Mouse (Mus musculus): ENCODE data around the gene Mctp2. TPM values are rescaled to one million over a fixed set of nuclear protein-coding genes. Genes with fewer than 3 reads are reported as not detected.
"Not testable (repeated sequence)": the region's sequence is repeated elsewhere in the genome, so short reads cannot be mapped to it uniquely, and the experiment has no call there.

The Mctp2 gene
- polyA plus RNA-seq, 1 experiment: not detected

- no peaks in the 10 kb centered on the region for H3K4me1 ChIP-seq (ENCODE audit: control insufficient read depth)
- no peaks in the 10 kb centered on the region for H3K36me3 ChIP-seq (ENCODE audit: control insufficient read depth)
- no peak overlapping the region for H3K4me3 ChIP-seq (replicated peaks)
- no peaks in the 10 kb centered on the region for H3K9me3 ChIP-seq (ENCODE audit: control insufficient read depth, low read length)
- TF ChIP-seq GATA1 (IDR thresholded peaks at IDR 0.05; ENCODE audit: low read length): no peak
- no peak for TF ChIP-seq TAL1 (IDR thresholded peaks at IDR 0.05; ENCODE audit: low read length)
- no peaks in the 10 kb centered on the region for H3K27me3 ChIP-seq (ENCODE audit: control insufficient read depth)
Observed at GRCm38 (mm10) chr7:72293784-72294538, 12.4 kb downstream of the Mctp2 start.

- TF ChIP-seq TAL1 (IDR thresholded peaks at IDR 0.05; ENCODE audit: low read length) (no peak), GATA1 (IDR thresholded peaks at IDR 0.05; ENCODE audit: low read length) (no peak)
- H3K9me3 ChIP-seq (ENCODE audit: control insufficient read depth, low read length): no peaks in the 10 kb centered on the region
- H3K4me1 ChIP-seq (ENCODE audit: control insufficient read depth): no peaks in the 10 kb centered on the region
Observed at GRCm38 (mm10) chr7:72292232-72292913, 14.0 kb downstream of the Mctp2 start.

GRCm38 (mm10) chr7:72280721-72281120, 25.7 kb downstream of the Mctp2 start:
- Histone ChIP-seq H3K36me3 (ENCODE audit: control insufficient read depth) (no peaks in the 10 kb centered on the region), H3K9me3 (ENCODE audit: control insufficient read depth, low read length) (no peaks in the 10 kb centered on the region), H3K4me3 (replicated peaks) (no peak overlapping the region), H3K4me1 (ENCODE audit: control insufficient read depth) (no peaks in the 10 kb centered on the region), H3K27me3 (ENCODE audit: control insufficient read depth) (no peaks in the 10 kb centered on the region)
- TF ChIP-seq TAL1 (IDR thresholded peaks at IDR 0.05; ENCODE audit: low read length): no peak
- no peak for TF ChIP-seq GATA1 (IDR thresholded peaks at IDR 0.05; ENCODE audit: low read length)

More at GRCm38 (mm10) chr7:72292232-72292913, 14.0 kb downstream of the Mctp2 start:
- no peaks in the 10 kb centered on the region for H3K27me3 ChIP-seq (ENCODE audit: control insufficient read depth)
- no peaks in the 10 kb centered on the region for H3K36me3 ChIP-seq (ENCODE audit: control insufficient read depth)
- no peak overlapping the region for H3K4me3 ChIP-seq (replicated peaks)

- Histone ChIP-seq H3K4me3 (replicated peaks) (no peak overlapping the region), H3K4me1 (ENCODE audit: control insufficient read depth) (no peaks in the 10 kb centered on the region), H3K27me3 (ENCODE audit: control insufficient read depth) (no peaks in the 10 kb centered on the region), H3K36me3 (ENCODE audit: control insufficient read depth) (no peaks in the 10 kb centered on the region), H3K9me3 (ENCODE audit: control insufficient read depth, low read length) (no peaks in the 10 kb centered on the region)
- TF ChIP-seq GATA1 (IDR thresholded peaks at IDR 0.05; ENCODE audit: low read length): no peak
- no peak for TF ChIP-seq TAL1 (IDR thresholded peaks at IDR 0.05; ENCODE audit: low read length)
Observed at GRCm38 (mm10) chr7:72278412-72278811, 28.0 kb downstream of the Mctp2 start.

- Histone ChIP-seq H3K4me3 (replicated peaks) (no peak overlapping the region), H3K36me3 (ENCODE audit: control insufficient read depth) (no peaks in the 10 kb centered on the region), H3K27me3 (ENCODE audit: control insufficient read depth) (no peaks in the 10 kb centered on the region), H3K4me1 (ENCODE audit: control insufficient read depth) (no peaks in the 10 kb centered on the region), H3K9me3 (ENCODE audit: control insufficient read depth, low read length) (no peaks in the 10 kb centered on the region)
- no peak for TF ChIP-seq TAL1 (IDR thresholded peaks at IDR 0.05; ENCODE audit: low read length)
Observed at GRCm38 (mm10) chr7:72275513-72275912, 30.9 kb downstream of the Mctp2 start.

GRCm38 (mm10) chr7:72271546-72271945, 34.9 kb downstream of the Mctp2 start:
- no peaks in the 10 kb centered on the region for H3K27me3 ChIP-seq (ENCODE audit: control insufficient read depth)
- no peaks in the 10 kb centered on the region for H3K4me1 ChIP-seq (ENCODE audit: control insufficient read depth)
- TF ChIP-seq GATA1 (IDR thresholded peaks at IDR 0.05; ENCODE audit: low read length): no peak

GRCm38 (mm10) chr7:72269994-72270393, 36.4 kb downstream of the Mctp2 start:
- Histone ChIP-seq H3K4me1 (ENCODE audit: control insufficient read depth) (no peaks in the 10 kb centered on the region), H3K27me3 (ENCODE audit: control insufficient read depth) (no peaks in the 10 kb centered on the region), H3K9me3 (ENCODE audit: control insufficient read depth, low read length) (no peaks in the 10 kb centered on the region), H3K36me3 (ENCODE audit: control insufficient read depth) (no peaks in the 10 kb centered on the region), H3K4me3 (replicated peaks) (no peak overlapping the region)
- TF ChIP-seq GATA1 (IDR thresholded peaks at IDR 0.05; ENCODE audit: low read length) (no peak), TAL1 (IDR thresholded peaks at IDR 0.05; ENCODE audit: low read length) (no peak)

More at GRCm38 (mm10) chr7:72271546-72271945, 34.9 kb downstream of the Mctp2 start:
- Histone ChIP-seq H3K36me3 (ENCODE audit: control insufficient read depth) (no peaks in the 10 kb centered on the region), H3K4me3 (replicated peaks) (no peak overlapping the region), H3K9me3 (ENCODE audit: control insufficient read depth, low read length) (no peaks in the 10 kb centered on the region)

- H3K36me3 ChIP-seq (ENCODE audit: control insufficient read depth): no peaks in the 10 kb centered on the region
- H3K9me3 ChIP-seq (ENCODE audit: control insufficient read depth, low read length): no peaks in the 10 kb centered on the region
- no peaks in the 10 kb centered on the region for H3K4me1 ChIP-seq (ENCODE audit: control insufficient read depth)
- H3K4me3 ChIP-seq (replicated peaks): no peak overlapping the region
- no peak for TF ChIP-seq GATA1 (IDR thresholded peaks at IDR 0.05; ENCODE audit: low read length)
- no peak for TF ChIP-seq TAL1 (IDR thresholded peaks at IDR 0.05; ENCODE audit: low read length)
- H3K27me3 ChIP-seq (ENCODE audit: control insufficient read depth): no peaks in the 10 kb centered on the region
Observed at GRCm38 (mm10) chr7:72260766-72261655, 45.4 kb downstream of the Mctp2 start.

GRCm38 (mm10) chr7:72259045-72259444, 47.4 kb downstream of the Mctp2 start:
- H3K4me1 ChIP-seq (ENCODE audit: control insufficient read depth): no peaks in the 10 kb centered on the region
- no peaks in the 10 kb centered on the region for H3K9me3 ChIP-seq (ENCODE audit: control insufficient read depth, low read length)
- H3K27me3 ChIP-seq (ENCODE audit: control insufficient read depth): no peaks in the 10 kb centered on the region
- TF ChIP-seq GATA1 (IDR thresholded peaks at IDR 0.05; ENCODE audit: low read length) (no peak), TAL1 (IDR thresholded peaks at IDR 0.05; ENCODE audit: low read length) (no peak)
- H3K36me3 ChIP-seq (ENCODE audit: control insufficient read depth): no peaks in the 10 kb centered on the region
- no peak overlapping the region for H3K4me3 ChIP-seq (replicated peaks)

GRCm38 (mm10) chr7:72250326-72250725, 56.1 kb downstream of the Mctp2 start:
- not testable (repeated sequence) for H3K4me1 ChIP-seq (ENCODE audit: control insufficient read depth); H3K36me3 ChIP-seq (ENCODE audit: control insufficient read depth); H3K9me3 ChIP-seq (ENCODE audit: control insufficient read depth, low read length); H3K4me3 ChIP-seq (replicated peaks); H3K27me3 ChIP-seq (ENCODE audit: control insufficient read depth)
